In genomic region chr16:34628397-34628796, GRCm38 (mm10) we compare ENCODE assay signal across 31 mouse cellular contexts. TPM values are rescaled to one million over a fixed set of nuclear protein-coding genes. Genes with fewer than 3 reads are reported as not detected.
A peak's percentile ranks its signal among the peaks of the same experiment; 100 is the strongest.
DNase-seq lines count a peak whose midpoint lies in the region; ATAC-seq lines count a peak whose summit lies in the region.
"Had no signal": no experiment of that assay in that cellular context is flagged by ENCODE, and none has a peak within 500 bp of the region (broad histone marks: within the 10 kb centered on the region; RNA-seq: fewer than 3 reads in every experiment).

No protein-coding gene starts in this region.

- DNase-seq in frontal cortex, postnatal 10 days (ENCODE audit: low spot score in 2 of 2), result no peak
- DNase-seq in left cerebral cortex, adult 18-20 months (ENCODE audit: low spot score in 2 of 2), result peak; percentile 42 to 60
- DNase-seq in left cerebral cortex, postnatal 4 days, result no peak
- peak; percentile 66 for DNase-seq in fibroblast of lung, adult 2 months (ENCODE audit: low read depth)
- peak; percentile 37 to 46 for DNase-seq in left cerebral cortex, postnatal 36 days (ENCODE audit: low spot score in 2 of 2)
- DNase-seq in hindbrain, embryonic 11.5 days (ENCODE audit: low spot score), result no peak
- no peak for DNase-seq in retina, postnatal 1 day
- DNase-seq: cerebellum, postnatal 10 days; gastrocnemius, postnatal 14 days; heart, adult 2 months; kidney, postnatal 4 days; liver, embryonic 13.5 days; lung, embryonic 14.5 days; lung, postnatal 4 days; thymus, adult 2 months had no signal

- H3K36me3 ChIP-seq in hindbrain, embryonic 11.5 days (ENCODE audit: control insufficient read depth, insufficient read depth, low read length), result no peaks in the 10 kb centered on the region
- H3K36me3 ChIP-seq: heart, embryonic 15.5 days; kidney, embryonic 15.5 days; limb, embryonic 12.5 days; liver, embryonic 13.5 days; midbrain, embryonic 12.5 days; stomach, embryonic 15.5 days had no signal

- no peak overlapping the region for H3K4me3 ChIP-seq in hindbrain, embryonic 11.5 days (ENCODE audit: low read depth, low read length)
- H3K4me3 ChIP-seq: heart, adult 2 months; heart, embryonic 15.5 days; kidney, embryonic 15.5 days; limb, embryonic 12.5 days; liver, embryonic 13.5 days; midbrain, embryonic 12.5 days; stomach, embryonic 15.5 days had no signal

- H3K4me1 ChIP-seq in hindbrain, embryonic 11.5 days (replicated peaks; ENCODE audit: control insufficient read depth, insufficient read depth, low read length), result no peaks in the 10 kb centered on the region
- H3K4me1 ChIP-seq: heart, embryonic 15.5 days; kidney, embryonic 15.5 days; limb, embryonic 12.5 days; liver, embryonic 13.5 days; midbrain, embryonic 12.5 days; stomach, embryonic 15.5 days had no signal

- no peak overlapping the region for H3K9ac ChIP-seq in hindbrain, embryonic 11.5 days (ENCODE audit: low read depth, low read length)
- H3K9ac ChIP-seq: heart, embryonic 15.5 days; kidney, embryonic 15.5 days; limb, embryonic 12.5 days; liver, embryonic 13.5 days; lung, embryonic 14.5 days; midbrain, embryonic 12.5 days; stomach, embryonic 15.5 days had no signal

- H3K27me3 ChIP-seq in hindbrain, embryonic 11.5 days (ENCODE audit: control insufficient read depth, insufficient read depth, low read length), result no peaks in the 10 kb centered on the region
- H3K27me3 ChIP-seq: heart, embryonic 15.5 days; kidney, embryonic 15.5 days; limb, embryonic 12.5 days; liver, embryonic 13.5 days; midbrain, embryonic 12.5 days; stomach, embryonic 15.5 days had no signal

- ATAC-seq in frontal cortex, adult (ENCODE audit: low TSS enrichment), result peak; percentile 94
- ATAC-seq in hindbrain, embryonic 11.5 days (ENCODE audit: low FRiP score), result no peak
- ATAC-seq: forebrain, embryonic 16.5 days; hindbrain, postnatal 0 days; intestine, postnatal 0 days had no signal

- H3K9me3 ChIP-seq in hindbrain, embryonic 11.5 days (ENCODE audit: control insufficient read depth, low read length), result no peaks in the 10 kb centered on the region
- H3K9me3 ChIP-seq: heart, embryonic 15.5 days; kidney, embryonic 15.5 days; limb, embryonic 12.5 days; liver, embryonic 13.5 days; midbrain, embryonic 12.5 days; stomach, embryonic 15.5 days had no signal

- 84% methylated on average over 4 of the region's 4 CpGs for WGBS in hindbrain, embryonic 11.5 days

- intact Hi-C loops in left cerebral cortex, postnatal 4 days (cut with DNase I), result no loop called here
- intact Hi-C loops in left cerebral cortex, postnatal 36 days (cut with DNase I), result no loop called here

- H3K4me2 ChIP-seq in hindbrain, embryonic 11.5 days (replicated peaks; ENCODE audit: low read depth, low read length), result no peak overlapping the region
- H3K4me2 ChIP-seq: heart, embryonic 15.5 days; kidney, embryonic 15.5 days; limb, embryonic 12.5 days; liver, embryonic 13.5 days; lung, embryonic 14.5 days; midbrain, embryonic 12.5 days; stomach, embryonic 15.5 days had no signal

- H3K27ac ChIP-seq in hindbrain, embryonic 11.5 days (ENCODE audit: low read depth, low read length), result no peak overlapping the region
- H3K27ac ChIP-seq: heart, adult 2 months; heart, embryonic 15.5 days; hindbrain, postnatal 0 days; kidney, embryonic 15.5 days; limb, embryonic 12.5 days; liver, embryonic 13.5 days; midbrain, embryonic 12.5 days; stomach, embryonic 15.5 days had no signal

RNA-seq across cellular contexts. Expression of gene Ropn1, which starts 21.3 kb away (rescaled TPM):
- total RNA-seq in left cerebral cortex, adult 18-20 months (2021), result not detected
- not detected for total RNA-seq in left cerebral cortex, postnatal 4 days (2021)
- under 1 TPM in 1 of 2 experiments, not detected in 1; 0.49 TPM for total RNA-seq in left cerebral cortex, postnatal 36 days (2021)
- polyA plus RNA-seq in hindbrain, embryonic 11.5 days (2014; fragmentation: Nextera tagmentation; extraction: Ambion mirVana), result not detected in 2 replicates
- total RNA-seq: adrenal gland, adult 18-20 months; gastrocnemius, postnatal 14 days; heart, adult 2 months; hematopoietic stem cell, adult 5-6 weeks; hindbrain, postnatal 0 days; MEL; monocyte, adult 5-6 weeks had no signal
- polyA plus RNA-seq: embryonic facial prominence, embryonic 14.5 days; forebrain, embryonic 16.5 days; intestine, postnatal 0 days; kidney, embryonic 15.5 days; liver, embryonic 13.5 days; lung, embryonic 14.5 days; midbrain, embryonic 12.5 days; neural tube, embryonic 11.5 days; spleen, adult 2 months; stomach, embryonic 15.5 days; thymus, adult 2 months had no signal

RNA-seq across cellular contexts. Expression of gene Kalrn, which starts 55.1 kb away (rescaled TPM):
- 100 to 1,000 TPM; 448 to 531 TPM for total RNA-seq in left cerebral cortex, adult 18-20 months (2021)
- total RNA-seq in left cerebral cortex, postnatal 4 days (2021), result 100 to 1,000 TPM; 233 to 236 TPM
- total RNA-seq in left cerebral cortex, postnatal 36 days (2021), result 100 to 1,000 TPM; 564 to 585 TPM
- 20.8 and 25.6 TPM in 2 replicates for polyA plus RNA-seq in hindbrain, embryonic 11.5 days (2014; fragmentation: Nextera tagmentation; extraction: Ambion mirVana)

Comparison
In these comparisons a context has a peak if more than half of its experiments do, and no peak if none do; other contexts are left out.
1. DNase-seq: peak in left cerebral cortex, adult 18-20 months (2 of 2), fibroblast of lung, adult 2 months (single experiment) and left cerebral cortex, postnatal 36 days (2 of 2); none in frontal cortex, postnatal 10 days (0 of 2), left cerebral cortex, postnatal 4 days (single experiment), hindbrain, embryonic 11.5 days (single experiment) and retina, postnatal 1 day (single experiment).